Mouse (Mus musculus): ENCODE data around the gene Cer1. TPM values are rescaled to one million over a fixed set of nuclear protein-coding genes. Genes with fewer than 3 reads are reported as not detected.

The Cer1 gene
- polyA plus RNA-seq (2012; rRNA removed): not detected in 2 replicates

- DNase-seq (ENCODE audit: low read depth, low spot score): no peak
- 70% methylated on average over 18 of the region's 19 CpGs for WGBS
These were observed at the start of gene Cer1 for GRCm38 (mm10) chr4:82884636-82885534. Gene Cer1, minus strand, starts transcription at chr4:82885148.

DNA sequence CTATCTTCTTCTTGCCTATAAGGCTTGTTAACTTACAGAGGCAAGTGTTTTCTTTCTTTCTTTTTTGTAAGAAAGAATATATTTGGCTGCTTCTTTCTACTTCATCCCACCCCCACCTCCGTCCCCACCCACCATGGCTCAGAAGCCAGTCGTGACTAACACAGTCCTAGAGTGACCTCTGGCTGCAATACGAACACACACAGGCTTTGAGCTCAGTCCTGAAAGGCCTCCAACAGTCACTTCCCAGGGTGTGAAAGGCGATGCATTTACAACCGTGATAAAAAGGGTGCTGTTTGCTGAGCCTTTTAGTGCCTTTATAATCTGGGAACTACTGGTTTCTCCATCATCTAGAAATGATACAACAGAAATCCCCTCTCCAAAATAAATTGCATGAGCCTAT lies 49.4 kb upstream of the Cer1 start:
- 4% methylated on average over 5 of the region's 5 CpGs for WGBS
- DNase-seq (ENCODE audit: low read depth, low spot score): peak; percentile 43

DNA sequence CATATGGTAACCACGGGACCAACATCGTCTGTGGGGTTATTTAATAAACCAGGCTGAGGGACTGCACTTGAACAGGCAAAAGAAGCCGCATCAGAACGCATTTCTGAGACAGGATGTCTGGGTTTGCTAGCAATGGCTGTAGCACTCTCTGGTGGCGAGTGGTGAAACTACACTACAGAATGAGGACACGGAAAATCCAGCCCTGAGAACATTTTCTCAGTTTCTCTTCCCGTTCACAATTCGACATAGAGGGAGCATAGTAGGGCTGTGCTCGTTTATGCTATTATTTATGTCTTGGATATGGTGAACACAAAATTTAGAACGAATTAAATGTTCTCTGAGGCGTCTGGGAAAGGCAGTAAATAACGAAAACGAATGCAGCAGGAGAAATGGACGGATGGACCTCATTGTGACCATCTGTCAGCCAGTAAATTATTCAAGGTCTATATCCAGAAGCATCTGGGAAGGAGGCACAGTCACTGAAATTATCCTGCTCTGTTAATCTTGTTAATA lies 48.8 kb upstream of the Cer1 start:
- 3% methylated on average over 14 of the region's 14 CpGs for WGBS
- peak; percentile 57 for DNase-seq (ENCODE audit: low read depth, low spot score)

- 36% methylated on average over 5 of the region's 5 CpGs for WGBS
- DNase-seq (ENCODE audit: low read depth, low spot score): no peak
These were observed 45.1 kb upstream of the Cer1 start for GRCm38 (mm10) chr4:82930079-82930478.

DNA sequence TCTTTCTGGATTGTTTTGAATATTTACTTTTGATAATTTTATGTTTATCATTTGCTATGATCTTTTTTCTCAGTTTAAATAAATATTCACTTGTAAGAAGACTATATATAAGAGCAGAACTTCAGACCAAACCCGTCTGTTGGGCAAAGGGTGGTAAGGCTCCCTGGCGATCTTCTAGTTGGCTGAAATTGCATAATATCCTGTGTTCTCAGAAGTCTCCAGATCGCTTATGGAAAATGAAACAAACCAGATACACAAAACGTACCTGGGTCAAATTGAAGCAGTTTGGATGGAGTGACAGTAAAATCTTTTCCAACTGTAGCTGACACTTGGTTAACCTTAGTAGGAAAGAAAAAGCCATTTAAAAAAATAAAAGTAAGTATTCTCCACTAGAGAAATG lies 37.0 kb upstream of the Cer1 start:
- WGBS: 43% methylated on average over 4 of the region's 4 CpGs
- DNase-seq (ENCODE audit: low read depth, low spot score): no peak

DNA sequence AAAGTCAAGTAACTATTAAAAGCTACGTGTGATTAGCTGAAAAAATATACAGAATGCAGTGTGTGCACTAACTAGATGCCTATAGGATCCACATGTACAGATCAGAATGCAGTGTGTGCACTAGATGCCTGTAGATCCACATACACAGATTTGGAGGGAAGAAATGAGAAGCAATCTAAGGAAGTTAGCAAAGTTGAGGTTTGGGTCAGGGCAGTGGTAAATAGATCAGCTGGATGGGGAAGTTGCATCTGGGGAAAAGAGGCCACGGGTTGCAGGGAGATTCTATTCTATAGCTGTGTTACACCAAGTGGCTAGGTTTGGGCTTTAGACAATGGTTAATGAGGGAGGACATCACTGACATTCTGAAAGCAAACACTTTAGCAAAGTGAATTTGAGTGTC lies 33.7 kb upstream of the Cer1 start:
- WGBS: 65% methylated on average over 2 of the region's 2 CpGs
- no peak for DNase-seq (ENCODE audit: low read depth, low spot score)

GRCm38 (mm10) chr4:82916678-82917050 lies 31.7 kb upstream of the Cer1 start:
- DNase-seq (ENCODE audit: low read depth, low spot score): no peak
- 81% methylated on average over 5 of the region's 5 CpGs for WGBS

DNA sequence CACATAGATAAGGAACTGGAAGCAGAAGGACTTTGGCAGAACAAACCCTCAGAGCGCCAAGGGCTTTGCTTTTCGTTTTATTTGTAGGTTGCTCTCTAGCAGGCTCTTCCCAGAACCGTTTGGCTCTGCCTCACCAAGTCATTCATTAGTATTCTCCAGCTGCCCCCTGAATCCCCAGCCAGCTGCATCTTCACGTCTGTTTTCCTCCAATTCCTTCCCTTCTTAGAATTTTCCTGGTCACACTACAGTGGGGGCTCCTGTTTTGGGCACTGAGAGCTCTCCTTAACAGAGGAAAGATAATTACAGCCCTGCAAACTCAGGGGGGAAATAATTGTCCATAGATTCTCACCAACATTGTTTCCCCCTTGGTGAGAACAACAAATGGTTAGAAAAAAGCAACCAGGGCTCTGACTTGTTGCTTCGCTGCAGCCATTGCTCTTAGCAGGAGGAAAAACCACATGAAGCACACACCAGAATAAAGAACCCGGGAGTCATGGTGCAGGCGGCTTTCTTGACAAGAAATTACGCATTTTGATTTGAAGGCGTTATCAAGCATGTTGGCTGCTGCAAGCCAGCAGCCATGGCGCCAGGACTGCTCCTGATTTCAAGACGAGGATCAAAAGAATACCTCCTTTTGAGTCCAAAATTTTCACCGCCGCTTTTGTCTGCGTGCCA lies 31.2 kb upstream of the Cer1 start:
- DNase-seq (ENCODE audit: low read depth, low spot score): no peak
- WGBS: 61% methylated on average over 14 of the region's 14 CpGs

DNA sequence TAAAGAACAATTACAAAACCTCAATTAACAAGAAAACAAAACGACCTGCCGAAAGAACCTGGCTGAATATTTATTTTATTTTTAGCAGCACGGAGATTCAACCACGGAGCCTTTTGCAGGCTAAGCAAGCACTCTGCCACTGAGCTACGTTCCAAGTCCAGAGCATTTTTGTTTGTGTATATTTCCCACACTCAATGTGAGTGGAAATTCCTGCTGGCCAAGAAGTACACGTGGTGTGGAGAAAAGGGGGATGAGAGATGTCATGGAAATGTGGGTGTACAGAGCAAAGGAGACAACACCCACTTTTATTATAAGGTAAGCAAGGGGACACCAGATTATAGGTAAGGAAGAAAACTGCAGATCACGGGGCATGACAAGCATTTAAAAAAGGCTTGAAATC lies 30.6 kb upstream of the Cer1 start:
- DNase-seq (ENCODE audit: low read depth, low spot score): no peak
- 30% methylated on average over 7 of the region's 7 CpGs for WGBS

DNA sequence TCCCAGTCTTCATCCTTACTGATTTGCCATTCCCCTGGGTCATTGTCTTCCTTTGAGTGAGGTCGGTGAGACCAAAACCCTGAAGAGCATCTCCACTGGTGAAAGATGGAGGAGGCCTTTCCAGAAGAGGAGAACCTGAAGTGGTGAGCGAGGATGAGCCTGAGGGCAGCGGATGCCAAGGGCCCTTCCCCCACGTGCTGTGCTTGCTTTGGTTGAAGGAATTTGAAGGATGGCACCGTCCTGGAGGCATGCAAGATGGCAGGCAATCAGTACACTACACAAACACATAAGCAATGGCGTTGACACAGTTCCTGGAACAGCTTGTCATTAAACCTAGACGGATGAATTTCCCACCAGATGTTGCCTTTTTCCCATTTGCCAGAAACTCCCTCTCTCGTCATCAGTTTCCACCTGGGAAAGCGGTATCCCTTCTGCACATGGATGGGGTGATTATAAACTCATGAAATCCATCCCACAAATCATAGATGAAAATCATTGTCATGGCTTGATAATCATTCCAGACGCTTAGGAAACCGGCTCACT lies 29.7 kb upstream of the Cer1 start:
- no peak for DNase-seq (ENCODE audit: low read depth, low spot score)
- 88% methylated on average over 11 of the region's 11 CpGs for WGBS

DNA sequence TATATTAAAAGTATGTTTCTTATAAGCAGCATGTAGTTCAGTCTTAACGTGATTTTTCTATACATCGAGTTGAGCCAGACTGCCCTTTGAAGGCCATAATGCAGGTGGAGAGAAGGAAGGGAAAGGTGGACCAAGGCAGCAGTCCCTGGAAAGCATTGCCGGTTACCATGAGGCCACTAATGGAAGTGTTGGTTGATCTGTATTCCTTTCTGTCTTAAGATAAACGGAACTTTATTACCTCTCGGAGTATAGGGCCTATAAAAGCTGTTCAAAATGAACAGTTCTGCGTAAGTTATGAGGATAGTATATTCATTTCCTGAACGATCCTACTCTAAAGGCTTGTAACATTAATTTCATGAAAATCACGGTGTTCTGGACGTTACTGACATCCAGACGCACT lies 10.3 kb upstream of the Cer1 start:
- DNase-seq (ENCODE audit: low read depth, low spot score): no peak
- 31% methylated on average over 10 of the region's 10 CpGs for WGBS

GRCm38 (mm10) chr4:82892247-82892646 lies 7.3 kb upstream of the Cer1 start:
- 89% methylated on average over 5 of the region's 5 CpGs for WGBS
- DNase-seq (ENCODE audit: low read depth, low spot score): no peak

DNA sequence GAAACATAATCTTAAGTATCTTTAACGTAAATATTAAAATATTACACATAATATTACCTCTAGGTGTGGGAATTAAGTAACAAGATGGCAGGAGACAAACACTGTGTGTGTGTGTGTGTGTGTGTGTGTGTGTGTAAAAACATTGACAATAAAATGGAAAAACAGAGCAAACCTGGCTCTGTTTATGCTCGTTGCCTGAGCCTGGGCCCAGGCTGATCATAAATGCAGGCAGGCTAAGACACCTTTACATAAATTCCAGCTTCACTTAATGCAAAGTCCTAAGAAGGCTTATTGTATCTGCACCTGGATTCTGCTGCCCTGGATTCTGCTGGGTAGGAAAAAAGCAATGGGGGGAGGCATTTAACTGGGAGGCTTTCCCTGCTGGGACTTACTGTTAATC lies 6.6 kb upstream of the Cer1 start:
- DNase-seq (ENCODE audit: low read depth, low spot score): no peak
- WGBS: 76% methylated on average over 2 of the region's 2 CpGs

DNA sequence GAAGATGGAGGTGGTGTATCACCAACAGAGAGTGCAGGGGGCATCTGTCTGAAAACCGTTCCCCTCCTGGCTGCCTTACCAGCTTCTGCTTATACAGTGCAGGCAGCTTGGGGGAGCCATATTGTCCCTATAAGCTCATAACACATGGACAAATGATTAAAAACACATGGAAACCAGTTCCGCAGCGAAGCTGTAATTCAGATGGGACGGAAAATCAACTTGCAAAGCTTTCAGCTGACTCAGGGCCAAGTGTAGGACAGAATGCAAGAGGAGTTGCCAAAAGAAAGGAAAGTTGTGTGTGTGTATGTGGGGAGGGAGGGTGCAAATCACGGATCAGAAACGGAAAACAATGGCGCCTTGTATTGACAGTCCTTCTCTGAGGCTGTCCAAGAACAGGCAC lies 6.1 kb upstream of the Cer1 start:
- DNase-seq (ENCODE audit: low read depth, low spot score): no peak

GRCm38 (mm10) chr4:82890585-82890984 lies 5.6 kb upstream of the Cer1 start:
- 75% methylated on average over 4 of the region's 4 CpGs for WGBS
- no peak for DNase-seq (ENCODE audit: low read depth, low spot score)

More for the DNA sequence above, 6.1 kb upstream of the Cer1 start:
- 74% methylated on average over 7 of the region's 7 CpGs for WGBS

DNA sequence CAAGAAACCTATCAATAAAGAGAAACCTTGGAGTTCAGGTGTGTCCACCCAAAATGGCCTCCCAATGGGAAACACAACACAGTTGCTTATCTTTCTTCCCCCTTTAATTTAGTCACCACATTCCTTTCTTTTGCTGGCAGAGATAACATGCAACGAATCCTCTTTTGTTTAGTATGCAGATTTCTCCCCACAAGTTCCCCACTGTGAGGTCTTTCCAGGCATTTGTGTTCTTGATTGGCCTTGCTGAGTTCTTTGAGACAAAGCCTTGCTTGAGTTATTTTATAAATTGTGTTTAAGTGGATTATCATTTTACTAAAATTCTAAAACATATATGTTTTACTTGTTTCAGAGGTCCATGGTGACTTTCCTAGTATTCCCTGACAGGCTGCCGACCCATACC lies 1.2 kb upstream of the Cer1 start:
- no peak for DNase-seq (ENCODE audit: low read depth, low spot score)
- WGBS: 82% methylated on average over 2 of the region's 2 CpGs

GRCm38 (mm10) chr4:82885535-82885913 lies 576 bp upstream of the Cer1 start:
- DNase-seq (ENCODE audit: low read depth, low spot score): no peak
- 80% methylated on average over 1 of the region's 1 CpGs for WGBS

- WGBS: 84% methylated on average over 9 of the region's 9 CpGs
- no peak for DNase-seq (ENCODE audit: low read depth, low spot score)
These were observed 2.4 kb downstream of the Cer1 start for GRCm38 (mm10) chr4:82882500-82882899.

DNA sequence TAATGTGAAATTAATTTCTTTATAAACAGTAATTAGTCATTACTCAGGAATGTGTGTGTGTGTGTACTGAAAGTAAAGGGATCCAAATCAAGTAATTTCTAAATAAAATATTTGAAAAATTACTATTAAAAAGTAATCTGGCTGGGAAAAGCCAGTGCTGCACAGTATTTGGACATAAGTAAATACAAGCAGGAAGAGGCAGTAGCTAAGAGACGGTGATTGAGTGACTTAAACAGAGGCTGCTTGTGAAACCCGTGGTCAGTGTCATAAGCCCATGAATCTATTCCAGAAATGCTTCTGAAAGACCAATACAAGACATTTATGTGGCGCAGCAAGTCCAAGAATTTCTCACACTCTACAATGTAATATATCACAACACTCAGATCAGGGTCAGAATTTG lies 3.6 kb downstream of the Cer1 start:
- no peak for DNase-seq (ENCODE audit: low read depth, low spot score)
- 69% methylated on average over 3 of the region's 3 CpGs for whole genome bisulfite sequencing

GRCm38 (mm10) chr4:82880243-82880642 lies 4.7 kb downstream of the Cer1 start:
- 73% methylated on average over 2 of the region's 2 CpGs for WGBS
- no peak for DNase-seq (ENCODE audit: low read depth, low spot score)

GRCm38 (mm10) chr4:82879152-82879551 lies 5.8 kb downstream of the Cer1 start:
- WGBS: 70% methylated on average over 6 of the region's 6 CpGs

More at GRCm38 (mm10) chr4:82879152-82879551, 5.8 kb downstream of the Cer1 start:
- DNase-seq (ENCODE audit: low read depth, low spot score): no peak

Data from large intestine, adult 2 months (tissue).